Mouse (Mus musculus): ENCODE measurements around the gene Fam131b. TPM values are rescaled to one million over a fixed set of nuclear protein-coding genes. Genes with fewer than 3 reads are reported as not detected.

Gene Fam131b
- total RNA-seq, 2 experiments from 2014 or later: 83.4 to 92.0 TPM

Other genes with a start within 250 kb of the Fam131b start
- gene Tas2r139, start 183.7 kb downstream of the Fam131b start, total RNA-seq (2021): not detected
- not detected for gene Tas2r144, start 109.3 kb downstream of the Fam131b start, total RNA-seq (2021)
- gene Gstk1, start 78.7 kb downstream of the Fam131b start, total RNA-seq (2021): 1 to 10 TPM; 3.4 to 4.1 TPM
- not detected for gene Tmem139, start 62.7 kb downstream of the Fam131b start, total RNA-seq (2021)
- gene Casp2, start 59.7 kb downstream of the Fam131b start, total RNA-seq (2021): 10 to 100 TPM; 45.5 to 49.7 TPM
- 1 to 10 TPM; 6.6 to 7.7 TPM for gene Clcn1, start 38.0 kb downstream of the Fam131b start, total RNA-seq (2021)
- 10 to 100 TPM; 43.9 to 49.8 TPM for gene Zyx, start 25.0 kb upstream of the Fam131b start, total RNA-seq (2021)
- under 1 TPM; 0.14 to 0.18 TPM for gene Epha1, start 48.6 kb upstream of the Fam131b start, total RNA-seq (2021)
- not detected for gene Tas2r143, start 75.6 kb upstream of the Fam131b start, total RNA-seq (2021)
- under 1 TPM in 1 of 2 experiments, not detected in 1; 0.36 TPM for gene Tas2r135, start 80.8 kb upstream of the Fam131b start, total RNA-seq (2021)
- gene Tas2r126, start 109.9 kb upstream of the Fam131b start, total RNA-seq (2021): not detected
- gene Olfr458, start 140.6 kb upstream of the Fam131b start, total RNA-seq (2021): not detected
- not detected for gene Olfr457, start 151.7 kb upstream of the Fam131b start, total RNA-seq (2021)
- not detected for gene Olfr456, start 162.6 kb upstream of the Fam131b start, total RNA-seq (2021)
- not detected for gene Olfr455, start 222.9 kb upstream of the Fam131b start, total RNA-seq (2021)

Data from left cerebral cortex, postnatal 4 days (tissue).